Mouse (Mus musculus) heart, adult 18-20 months (tissue): Measurements from ENCODE around the gene Uqcc2. TPM values are rescaled to one million over a fixed set of nuclear protein-coding genes. Genes with fewer than 3 reads are reported as not detected.
A peak's percentile ranks its signal among the peaks of the same experiment; 100 is the strongest.

Source experiments
- DNase-seq, 2 experiments: peaks; one replicate each; pipeline ENCODE4 v3.0.0; 2021 to 2022; ENCODE audit warnings: mixed read lengths in 1 of 2
- total RNA-seq, 2 experiments: library from RNA; stranded (reverse); gene quantifications; 2 replicates each; pipeline ENCODE4 v1.2.3; 2021

Gene Uqcc2
- total RNA-seq, 2 experiments from 2014 or later: 307 to 322 TPM

DNA sequence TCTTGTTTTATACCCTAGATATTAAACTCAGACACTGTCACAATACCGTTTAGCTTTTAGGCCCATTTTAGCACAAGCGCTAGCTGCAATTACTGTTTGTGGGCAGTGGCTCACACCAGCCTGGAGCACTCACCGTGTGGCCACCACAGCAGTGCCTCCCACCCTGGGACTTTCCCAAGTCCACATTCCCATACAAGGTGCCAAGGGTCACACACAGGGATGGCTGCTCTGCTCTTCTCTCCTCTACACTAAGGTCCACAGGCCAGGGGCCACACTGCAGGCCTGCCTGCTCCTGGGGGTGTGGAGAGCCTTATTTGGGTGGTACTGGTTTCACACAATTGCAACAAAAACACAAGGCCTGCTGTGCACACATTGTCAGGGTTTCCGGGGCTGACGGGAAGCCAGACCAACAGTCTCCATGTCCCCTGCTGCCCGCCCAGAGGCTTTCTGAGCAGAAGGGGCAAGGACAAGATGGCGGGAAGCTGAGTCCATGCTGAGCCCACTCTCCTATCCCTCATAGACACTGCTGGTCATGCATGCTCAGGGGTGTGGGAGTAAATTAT lies 9.8 kb downstream of the Uqcc2 start:
- no peak for DNase-seq

DNA sequence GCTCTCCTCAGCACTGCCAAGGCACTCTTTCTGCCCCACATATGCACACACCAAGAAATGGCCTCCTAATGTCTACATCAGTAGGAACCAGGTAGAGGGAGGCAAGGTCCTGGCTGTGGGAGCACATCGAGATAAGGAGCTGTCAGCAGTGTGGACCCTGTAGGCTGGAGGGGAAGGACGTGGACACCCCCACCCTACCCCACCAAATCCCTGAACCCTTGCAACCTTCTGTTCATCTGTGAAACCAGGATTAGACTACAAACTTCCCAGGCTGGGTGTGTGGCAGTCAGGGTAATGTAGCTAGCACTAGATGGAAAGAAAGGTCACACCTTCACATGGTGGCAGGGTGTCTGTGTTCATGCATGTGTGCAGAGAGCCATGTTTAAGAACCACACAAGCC lies 10.6 kb downstream of the Uqcc2 start:
- DNase-seq: no peak

- DNase-seq: no peak
Measured at GRCm38 (mm10) chr17:27122701-27123100, 11.0 kb downstream of the Uqcc2 start.

GRCm38 (mm10) chr17:27121781-27122180 lies 11.9 kb downstream of the Uqcc2 start:
- no peak for DNase-seq

- DNase-seq: no peak
Measured at GRCm38 (mm10) chr17:27121266-27121665, 12.4 kb downstream of the Uqcc2 start.

DNA sequence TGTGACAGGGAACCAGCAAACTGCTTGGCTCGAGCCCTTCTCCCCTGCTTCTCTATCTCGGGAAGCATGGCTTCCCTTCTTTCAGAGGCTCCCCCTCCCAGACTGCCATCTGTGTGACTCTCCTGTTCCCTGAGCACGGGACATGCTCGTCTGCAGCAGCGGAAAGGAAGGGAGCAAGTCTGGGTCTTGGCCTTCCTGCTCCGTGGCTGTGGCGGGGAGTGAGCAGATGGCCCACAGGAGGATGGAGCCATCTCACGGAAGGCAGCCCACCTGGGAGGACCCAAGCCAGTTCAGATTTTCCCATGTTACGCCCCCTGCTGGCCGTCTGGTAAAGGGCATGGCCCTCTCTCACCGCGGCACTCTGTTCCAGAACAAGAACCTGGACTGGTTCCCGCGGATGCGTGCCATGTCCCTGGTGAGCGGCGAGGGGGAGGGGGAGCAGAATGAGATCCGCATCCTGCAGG lies 13.1 kb downstream of the Uqcc2 start:
- peak; percentile 69 to 82 for DNase-seq

DNA sequence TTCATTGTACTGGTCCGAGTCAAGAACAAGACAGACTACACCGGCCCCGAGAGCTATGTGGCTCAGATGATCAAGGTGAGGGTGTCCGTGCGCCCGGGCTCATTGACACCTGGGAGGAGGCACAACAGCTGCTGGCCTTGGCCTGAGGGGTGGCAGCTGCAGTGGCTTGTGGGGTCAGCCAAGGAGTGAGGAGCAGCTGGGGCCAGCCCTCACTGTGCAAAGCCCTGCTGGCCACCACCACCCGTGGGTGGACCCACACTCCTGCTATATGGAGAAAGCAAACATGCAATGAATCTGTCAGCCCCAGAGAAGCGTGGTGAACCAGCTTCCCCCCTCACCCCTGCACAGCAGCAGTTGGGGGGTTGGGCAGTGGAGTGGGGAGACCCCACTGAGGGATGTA lies 13.8 kb downstream of the Uqcc2 start:
- no peak for DNase-seq

GRCm38 (mm10) chr17:27119540-27119895 lies 14.2 kb downstream of the Uqcc2 start:
- no peak for DNase-seq

DNA sequence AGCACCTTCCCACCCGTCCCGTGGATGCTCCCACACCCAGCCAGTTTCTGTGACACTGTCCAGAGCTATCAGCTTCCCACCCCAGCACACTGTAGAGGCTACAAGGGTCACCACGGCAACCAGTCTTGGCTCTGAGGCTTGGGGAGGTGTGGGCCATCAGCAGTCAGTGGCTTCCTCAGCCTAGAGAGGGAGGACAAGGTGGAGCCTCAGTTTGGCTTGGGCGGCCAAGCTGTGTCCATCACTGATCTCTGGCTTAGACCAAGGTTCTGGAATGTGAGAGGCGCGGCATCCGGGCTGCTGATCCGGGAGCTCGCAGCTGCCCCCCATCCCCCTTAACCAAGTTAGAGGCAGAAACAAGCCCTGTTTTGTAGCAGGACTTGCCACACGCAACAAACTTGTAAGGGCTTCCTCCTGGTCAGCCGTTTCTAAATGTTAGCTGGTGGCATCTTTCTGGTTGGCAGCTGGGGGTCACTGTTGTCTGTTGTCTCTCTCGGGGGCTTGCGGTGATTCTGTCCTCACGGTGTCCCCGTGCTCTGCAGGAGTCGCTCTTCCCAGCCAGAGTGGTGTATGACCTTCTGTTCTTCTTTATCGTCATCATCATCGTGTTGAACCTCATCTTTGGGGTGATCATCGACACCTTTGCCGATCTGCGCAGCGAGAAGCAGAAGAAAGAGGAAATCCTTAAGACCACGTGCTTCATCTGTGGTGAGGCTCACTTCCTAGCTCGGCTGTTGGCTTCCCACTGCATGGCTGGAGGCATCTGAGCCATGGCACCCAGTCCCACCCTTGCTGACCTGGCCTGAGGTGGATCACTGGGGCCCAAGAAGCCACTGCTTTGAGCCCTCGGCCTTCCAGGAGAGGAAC lies 14.8 kb downstream of the Uqcc2 start:
- DNase-seq: peak in 1 of 2 experiments; percentile 34

- no peak for DNase-seq
Measured at GRCm38 (mm10) chr17:27110072-27110471, 23.6 kb downstream of the Uqcc2 start.

- DNase-seq: no peak
Measured at GRCm38 (mm10) chr17:27107936-27108335, 25.8 kb downstream of the Uqcc2 start.

GRCm38 (mm10) chr17:27106745-27107144 lies 27.0 kb downstream of the Uqcc2 start:
- peak in 1 of 2 experiments; percentile 44 for DNase-seq

DNA sequence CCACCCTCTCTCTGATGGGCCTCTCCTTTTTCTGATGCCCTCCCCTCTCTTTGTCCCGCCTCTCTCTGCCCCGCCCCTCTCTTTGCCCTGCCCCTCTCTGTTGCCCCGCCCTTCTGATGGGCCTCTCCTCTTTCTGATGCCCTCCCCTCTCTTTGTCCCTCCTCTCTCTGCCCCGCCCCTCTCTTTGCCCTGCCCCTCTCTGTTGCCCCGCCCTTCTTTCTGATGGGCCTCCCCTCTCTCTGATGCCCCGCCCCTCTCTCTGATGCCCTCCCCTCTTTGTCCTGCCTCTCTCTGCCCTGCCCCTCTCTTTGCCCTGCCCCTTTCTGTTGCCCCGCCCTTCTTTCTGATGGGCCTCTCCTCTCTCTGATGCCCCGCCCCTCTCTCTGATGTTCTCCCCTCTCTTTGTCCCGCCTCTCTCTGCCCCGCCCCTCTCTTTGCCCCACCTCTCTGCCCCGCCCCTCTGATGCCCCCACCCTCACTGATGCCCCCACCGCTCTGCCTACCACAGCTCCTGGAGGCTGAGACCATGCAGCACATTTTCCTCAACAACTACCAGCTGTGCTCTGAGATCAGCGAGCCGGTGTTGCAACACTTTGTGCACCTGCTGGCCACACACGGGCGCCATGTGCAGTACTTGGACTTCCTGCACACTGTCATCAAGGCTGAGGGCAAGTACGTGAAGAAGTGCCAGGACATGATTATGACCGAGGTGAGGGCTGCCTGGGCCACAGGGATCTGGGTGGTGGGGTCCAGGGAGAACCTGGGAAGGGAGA lies 27.8 kb downstream of the Uqcc2 start:
- DNase-seq: no peak

- DNase-seq: no peak
Measured at GRCm38 (mm10) chr17:27101675-27102074, 32.0 kb downstream of the Uqcc2 start.

- DNase-seq: no peak
Measured at GRCm38 (mm10) chr17:27095690-27096089, 38.0 kb downstream of the Uqcc2 start.

DNA sequence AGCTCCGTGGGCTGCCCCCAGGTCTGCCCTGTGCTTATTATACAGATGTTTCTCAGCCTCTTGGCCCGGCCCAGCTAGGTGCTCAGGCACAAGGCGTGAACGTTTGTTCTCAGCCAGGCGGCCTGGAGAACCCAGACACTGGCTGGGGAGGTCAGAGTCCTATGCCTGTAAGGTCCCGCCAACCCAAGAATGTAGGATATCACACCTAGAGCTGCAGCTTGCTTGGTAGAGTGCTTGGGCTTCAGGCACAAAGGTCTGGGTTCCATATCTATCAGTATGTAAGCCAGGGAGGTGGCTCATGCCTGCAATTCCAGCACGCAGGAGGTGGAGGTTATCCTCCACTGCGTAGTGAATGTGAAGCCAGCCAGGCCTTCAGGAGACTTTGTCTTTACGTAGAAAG lies 43.6 kb downstream of the Uqcc2 start:
- no peak for DNase-seq

GRCm38 (mm10) chr17:27087426-27087825 lies 46.3 kb downstream of the Uqcc2 start:
- no peak for DNase-seq

DNA sequence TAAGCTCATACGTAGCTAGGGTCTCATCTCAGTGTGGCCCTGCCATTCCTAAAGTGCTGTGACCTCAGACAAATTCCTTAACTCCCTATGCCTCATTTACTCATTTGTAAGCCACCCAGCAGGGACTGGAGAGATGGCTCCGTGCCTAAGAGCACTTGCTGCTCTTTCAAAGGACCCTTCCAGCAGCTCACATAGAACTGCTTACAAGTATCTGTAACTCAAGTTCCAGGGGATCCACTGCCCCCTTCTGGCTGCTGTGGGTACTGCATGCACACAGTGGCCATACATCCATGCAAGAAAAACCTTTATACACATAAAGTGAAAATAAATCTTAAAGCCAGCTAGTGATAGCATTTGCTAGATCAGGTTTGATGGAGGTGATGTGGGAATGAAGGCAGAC lies 48.0 kb downstream of the Uqcc2 start:
- DNase-seq: peak in 1 of 2 experiments; percentile 62

- DNase-seq: no peak
Measured at GRCm38 (mm10) chr17:27083601-27084000, 50.1 kb downstream of the Uqcc2 start.

DNA sequence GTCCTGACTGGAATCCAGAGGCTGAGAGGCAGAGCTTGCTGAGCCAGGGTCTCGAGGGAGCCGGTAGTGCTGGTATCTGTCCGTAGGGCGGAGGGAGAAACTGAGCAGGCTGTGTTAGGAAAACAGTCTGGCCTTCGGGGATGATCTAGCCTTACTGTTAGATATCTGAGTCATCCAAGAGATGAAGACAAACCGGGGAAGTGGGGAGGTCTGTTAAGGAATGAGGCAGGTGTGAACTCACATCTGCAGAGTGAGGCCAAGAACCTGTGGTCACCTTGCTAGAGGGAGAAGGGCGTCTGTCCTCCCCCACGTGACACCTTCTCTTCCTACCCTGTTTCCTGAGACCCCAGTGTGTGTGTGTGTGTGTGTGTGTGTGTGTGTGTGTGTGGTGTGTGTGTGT lies 50.9 kb downstream of the Uqcc2 start:
- DNase-seq: no peak

DNA sequence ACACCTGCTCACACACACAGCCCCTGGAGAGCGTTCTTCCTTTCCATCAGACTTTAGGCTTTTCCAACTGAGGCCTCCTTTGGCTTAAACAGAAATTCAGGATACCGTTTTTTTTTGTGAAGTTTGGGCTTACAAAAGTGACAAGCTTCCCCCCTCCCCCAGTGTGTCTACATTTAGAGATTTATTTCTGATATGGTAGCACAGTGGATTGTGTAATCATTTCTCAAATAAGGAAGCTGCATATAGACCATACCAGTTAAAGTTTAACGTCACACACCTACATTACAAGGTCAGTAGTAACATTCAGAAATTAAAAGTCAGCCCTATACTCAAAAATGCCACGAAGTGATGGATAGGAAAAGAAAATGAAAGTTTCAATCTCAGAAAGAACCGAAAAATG lies 51.8 kb downstream of the Uqcc2 start:
- DNase-seq: no peak

- no peak for DNase-seq
Measured at GRCm38 (mm10) chr17:27078499-27078898, 55.2 kb downstream of the Uqcc2 start.

GRCm38 (mm10) chr17:27077920-27078319 lies 55.8 kb downstream of the Uqcc2 start:
- DNase-seq: no peak
